Mouse (Mus musculus): ENCODE results near the gene Gemin7.
"Not testable (repeated sequence)": the region's sequence is repeated elsewhere in the genome, so short reads cannot be mapped to it uniquely, and the experiment has no call there.

Gemin7 gene

GRCm38 (mm10) chr7:19577141-19577852, at the start of gene Gemin7, which contains the start of gene Zfp296:
Gene Gemin7, minus strand, starts transcription at chr7:19577595.
Gene Zfp296, plus strand, starts transcription at chr7:19577287.
- peak; percentile 47 for DNase-seq

GRCm38 (mm10) chr7:19623433-19623832, 46.0 kb upstream of the Gemin7 start:
- DNase-seq: no peak

GRCm38 (mm10) chr7:19622241-19622640, 44.8 kb upstream of the Gemin7 start:
- DNase-seq: no peak

- no peak for DNase-seq
These were observed 43.4 kb upstream of the Gemin7 start for GRCm38 (mm10) chr7:19620811-19621210.

GRCm38 (mm10) chr7:19619004-19619801, 41.8 kb upstream of the Gemin7 start:
- DNase-seq: peak; percentile 66

- DNase-seq: no peak
These were observed 37.7 kb upstream of the Gemin7 start for GRCm38 (mm10) chr7:19615036-19615577.

- DNase-seq: no peak
These were observed 33.6 kb upstream of the Gemin7 start for GRCm38 (mm10) chr7:19610969-19611368.

- no peak for DNase-seq
These were observed 32.4 kb upstream of the Gemin7 start for GRCm38 (mm10) chr7:19609641-19610332.

GRCm38 (mm10) chr7:19607291-19607690, 29.9 kb upstream of the Gemin7 start:
- DNase-seq: no peak

GRCm38 (mm10) chr7:19604606-19605214, 27.3 kb upstream of the Gemin7 start:
- DNase-seq: not testable (repeated sequence)

- DNase-seq: peak; percentile 94
These were observed 26.6 kb upstream of the Gemin7 start, which contains the start of gene Clasrp for GRCm38 (mm10) chr7:19603849-19604605. Gene Clasrp, minus strand, starts transcription at chr7:19604486.

- DNase-seq: no peak
These were observed 25.7 kb upstream of the Gemin7 start for GRCm38 (mm10) chr7:19603055-19603454.

GRCm38 (mm10) chr7:19600562-19600961, 23.2 kb upstream of the Gemin7 start:
- DNase-seq: no peak

GRCm38 (mm10) chr7:19593061-19593730, 15.8 kb upstream of the Gemin7 start:
- DNase-seq: no peak

- DNase-seq: peak; percentile 82
These were observed 12.5 kb upstream of the Gemin7 start for GRCm38 (mm10) chr7:19589917-19590316.

- no peak for DNase-seq
These were observed 11.8 kb upstream of the Gemin7 start for GRCm38 (mm10) chr7:19589207-19589606.

- no peak for DNase-seq
These were observed 8.9 kb upstream of the Gemin7 start for GRCm38 (mm10) chr7:19586269-19586668.

- DNase-seq: no peak
These were observed 3.2 kb upstream of the Gemin7 start for GRCm38 (mm10) chr7:19580634-19581033.

GRCm38 (mm10) chr7:19579751-19580150, 2.4 kb upstream of the Gemin7 start:
- no peak for DNase-seq

GRCm38 (mm10) chr7:19578436-19578835, 1.0 kb upstream of the Gemin7 start:
- no peak for DNase-seq

- peak; percentile 42 for DNase-seq
These were observed 551 bp upstream of the Gemin7 start for GRCm38 (mm10) chr7:19577877-19578414.
